Mouse (Mus musculus): Measurements from ENCODE around the gene Stpg1. TPM values are rescaled to one million over a fixed set of nuclear protein-coding genes. Genes with fewer than 3 reads are reported as not detected.

Gene Stpg1
- total RNA-seq, 4 experiments from 2014 or later: 0.89 to 2.2 (median 1.5) TPM

DNA sequence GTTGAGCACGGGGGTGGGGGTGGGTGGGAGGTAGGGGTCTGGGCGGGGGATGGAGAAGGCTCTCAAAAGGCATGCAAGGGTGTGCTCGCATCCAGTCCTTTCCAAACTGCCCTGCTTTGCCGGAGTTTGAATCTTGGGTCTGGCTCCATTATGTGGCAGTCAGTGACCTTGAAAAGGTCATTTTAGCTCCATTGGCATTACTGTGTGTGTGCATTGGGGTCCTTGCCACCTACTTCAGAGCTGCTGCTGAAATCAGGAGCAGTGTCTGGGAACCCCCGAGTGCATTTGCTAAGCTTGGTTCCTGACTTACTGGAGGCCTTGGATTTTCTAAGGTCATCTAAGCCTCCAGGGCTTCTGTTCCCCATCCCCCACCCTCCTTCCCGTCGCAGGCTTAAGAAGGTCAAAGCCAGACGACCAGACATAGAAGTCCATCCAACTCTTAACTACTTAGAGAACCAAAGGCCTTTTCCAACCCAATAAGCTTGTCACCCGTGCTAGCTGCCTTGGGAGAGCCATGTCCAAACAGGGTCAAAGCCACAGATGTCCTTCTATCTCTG lies 54.0 kb downstream of the Stpg1 start:
- DNase-seq (ENCODE audit: low spot score in 2 of 2): no peak

- DNase-seq (ENCODE audit: low spot score in 2 of 2): no peak
Observed at GRCm38 (mm10) chr4:135549323-135549722, 54.7 kb downstream of the Stpg1 start.

GRCm38 (mm10) chr4:135563794-135564193 lies 69.2 kb downstream of the Stpg1 start:
- DNase-seq (ENCODE audit: low spot score in 2 of 2): no peak

DNA sequence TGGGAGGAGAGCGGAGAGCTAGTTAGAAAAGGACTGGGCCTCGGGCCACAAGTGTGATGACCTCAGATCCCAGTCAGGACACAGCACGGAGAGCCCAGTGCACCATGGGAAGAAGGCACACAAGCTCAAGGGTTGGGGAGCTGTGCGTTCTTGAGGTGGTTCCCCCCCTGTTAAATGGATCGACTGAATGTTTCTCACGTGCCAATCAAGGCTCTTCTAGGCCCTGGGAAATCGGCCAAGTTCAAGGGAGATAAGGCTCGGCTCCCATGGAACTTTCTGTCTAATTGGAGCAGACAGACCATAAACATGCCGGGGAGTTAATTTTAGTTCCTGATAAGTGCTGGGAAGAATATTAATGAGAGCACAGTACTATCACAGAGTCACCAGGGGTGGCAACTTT lies 70.8 kb downstream of the Stpg1 start:
- no peak for DNase-seq (ENCODE audit: low spot score in 2 of 2)

DNA sequence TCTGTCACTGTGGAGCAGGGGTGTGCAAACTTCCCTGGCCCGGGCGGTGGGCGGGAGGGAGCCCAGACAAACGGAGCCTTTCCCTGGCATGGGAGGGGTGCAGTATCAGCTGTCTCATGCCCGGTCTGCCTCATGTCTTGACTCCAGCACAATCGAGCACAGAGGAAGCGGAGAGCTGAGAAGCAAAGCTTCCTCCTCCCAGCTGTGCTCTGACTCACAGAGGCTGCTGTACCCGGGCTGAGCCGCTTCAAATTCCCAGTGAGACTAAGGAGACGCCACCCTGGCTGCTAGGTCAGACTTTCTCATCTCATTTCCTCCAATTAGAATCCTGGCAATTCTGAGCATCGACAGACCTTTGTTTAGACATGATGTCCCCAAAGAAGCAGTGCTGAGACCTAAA lies 72.5 kb downstream of the Stpg1 start:
- DNase-seq (ENCODE audit: low spot score in 2 of 2): no peak

DNA sequence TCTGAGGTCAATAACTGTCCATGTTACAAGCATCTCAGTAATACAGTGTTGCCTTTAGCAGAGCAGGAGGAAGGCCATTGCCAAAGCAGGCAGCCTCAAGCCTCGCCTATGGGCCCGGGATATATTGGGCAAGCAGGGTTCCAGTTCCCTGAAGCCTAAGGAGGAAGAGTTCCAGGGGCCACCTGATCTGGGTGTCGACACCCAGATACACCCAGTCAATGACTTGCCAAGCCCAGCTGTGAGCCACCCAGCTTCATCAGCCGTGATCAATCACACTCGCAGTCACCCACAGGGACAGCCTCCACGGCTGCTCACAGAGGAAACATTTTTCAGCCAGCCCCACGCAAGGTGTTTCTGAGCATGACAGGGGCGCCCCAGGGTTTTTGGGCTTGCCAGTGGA lies 72.9 kb downstream of the Stpg1 start:
- DNase-seq (ENCODE audit: low spot score in 2 of 2): no peak

- no peak for DNase-seq (ENCODE audit: low spot score in 2 of 2)
Observed at GRCm38 (mm10) chr4:135569201-135569600, 74.6 kb downstream of the Stpg1 start.

DNA sequence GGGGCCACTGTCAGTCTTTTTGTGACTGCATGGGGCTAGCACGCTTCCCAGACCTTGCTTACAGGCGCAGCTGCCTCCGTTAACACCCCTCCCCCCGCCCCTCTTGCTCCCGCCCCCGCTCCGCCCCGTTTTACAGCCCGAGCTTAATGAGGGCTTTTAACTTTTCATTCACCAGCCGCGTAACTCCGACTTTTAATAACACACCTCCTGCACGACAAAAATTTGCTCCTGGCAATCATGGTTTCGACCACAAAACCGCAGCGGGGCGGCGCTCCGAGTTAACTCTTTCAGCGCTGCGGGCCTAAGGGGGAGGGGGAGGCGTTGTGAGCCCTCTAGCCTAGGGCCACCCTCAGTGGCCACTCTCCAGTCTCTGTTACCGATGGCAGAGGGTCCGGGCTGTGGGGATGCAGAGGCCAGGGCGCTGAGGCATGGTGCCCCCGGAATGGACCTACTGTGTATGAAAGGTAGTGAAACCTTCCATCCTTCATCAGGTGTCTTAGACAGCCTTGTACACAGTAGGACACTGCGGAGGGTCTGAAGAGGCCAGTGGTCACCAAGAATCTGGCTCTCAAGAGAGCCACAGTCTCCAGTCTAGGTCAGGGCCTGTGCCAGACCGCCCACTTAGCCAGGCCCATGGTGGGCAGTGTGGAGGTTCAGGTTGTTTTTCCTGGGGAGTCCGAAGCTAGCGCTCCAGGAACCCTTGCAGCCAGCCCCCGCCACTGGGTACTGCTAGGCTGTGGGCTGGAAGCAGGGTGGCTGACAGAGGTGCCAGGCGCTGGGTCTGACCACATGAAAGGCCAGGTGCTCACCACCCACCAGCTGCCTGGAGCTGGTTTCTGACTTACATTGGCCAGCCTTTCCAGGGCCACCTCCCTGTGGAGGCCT lies 75.8 kb downstream of the Stpg1 start:
- no peak for DNase-seq (ENCODE audit: low spot score in 2 of 2)

- no peak for DNase-seq (ENCODE audit: low spot score in 2 of 2)
Observed at GRCm38 (mm10) chr4:135571037-135571550, 76.5 kb downstream of the Stpg1 start.

DNA sequence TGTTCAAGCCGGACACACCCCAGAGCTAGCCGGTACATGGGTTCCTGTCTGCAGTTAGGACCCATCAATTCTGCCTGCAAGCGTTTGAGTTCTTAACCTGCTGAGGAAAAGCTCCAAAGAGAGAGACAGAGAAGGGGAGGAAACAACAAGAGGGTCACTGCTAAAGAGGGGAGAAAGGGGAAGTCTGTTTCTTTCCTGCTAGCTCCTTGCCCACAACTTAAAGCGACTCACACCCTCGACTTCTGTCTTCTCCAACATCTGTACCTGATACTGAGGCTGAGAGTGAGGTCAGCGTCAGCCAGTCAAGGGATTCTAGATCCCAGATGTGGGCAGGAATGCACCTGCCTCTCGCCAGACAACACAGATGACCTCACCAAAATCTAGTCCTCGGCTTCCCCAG lies 77.7 kb downstream of the Stpg1 start:
- DNase-seq (ENCODE audit: low spot score in 2 of 2): no peak

- peak in 1 of 2 experiments; percentile 19 for DNase-seq (ENCODE audit: low spot score in 2 of 2)
Observed at GRCm38 (mm10) chr4:135573251-135573808, 78.7 kb downstream of the Stpg1 start, which contains the start of gene Grhl3. TSS of gene Grhl3 (minus strand) at chr4:135573630.

DNA sequence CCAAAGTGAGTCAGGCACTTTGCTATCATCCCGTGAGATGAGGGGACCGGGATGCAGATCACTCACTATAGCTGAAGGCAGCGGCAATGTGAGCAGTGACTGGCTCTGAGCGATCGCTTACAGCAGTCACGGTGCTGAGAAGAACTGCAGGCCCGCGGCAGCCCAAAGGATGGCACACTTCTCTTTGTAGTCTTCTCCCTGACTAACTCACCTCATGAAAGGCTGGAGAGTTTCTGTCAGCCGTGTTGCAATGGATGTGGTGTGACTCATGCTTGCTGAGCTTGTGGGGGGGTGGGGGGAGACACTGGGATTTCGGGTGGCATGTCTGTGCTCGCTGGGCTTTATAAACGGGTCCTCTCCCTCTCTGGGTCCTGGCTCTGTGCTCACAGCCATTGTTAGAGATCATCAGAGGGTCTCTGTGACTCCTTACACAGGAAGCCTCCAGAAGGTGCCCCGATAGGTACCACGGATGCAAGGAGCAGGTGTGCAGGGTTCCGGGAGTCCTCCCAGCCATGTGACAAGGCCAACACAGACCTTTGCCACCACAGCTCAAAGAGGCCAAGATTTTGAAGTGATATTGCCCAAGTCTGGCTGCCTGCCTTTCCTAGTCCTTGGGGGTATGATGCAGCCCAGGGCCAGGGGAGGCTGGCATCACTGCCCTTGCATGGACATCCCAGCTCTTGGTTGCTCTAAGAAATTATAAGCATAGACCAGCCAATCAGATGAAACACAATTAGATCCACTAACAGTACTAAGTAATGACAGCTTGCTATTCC lies 81.0 kb downstream of the Stpg1 start:
- no peak for DNase-seq (ENCODE audit: low spot score in 2 of 2)

- DNase-seq (ENCODE audit: low spot score in 2 of 2): no peak
Observed at GRCm38 (mm10) chr4:135578490-135578889, 83.9 kb downstream of the Stpg1 start.

GRCm38 (mm10) chr4:135579695-135580094 lies 85.1 kb downstream of the Stpg1 start:
- DNase-seq (ENCODE audit: low spot score in 2 of 2): no peak

- no peak for DNase-seq (ENCODE audit: low spot score in 2 of 2)
Observed at GRCm38 (mm10) chr4:135581222-135581910, 86.8 kb downstream of the Stpg1 start.

- no peak for DNase-seq (ENCODE audit: low spot score in 2 of 2)
Observed at GRCm38 (mm10) chr4:135584838-135585237, 90.2 kb downstream of the Stpg1 start.

Small RNA genes within 50 kb of the gene (microRNA-seq; reads per million reads assigned to microRNA genes)
- 0 reads per million in 2 experiments for gene Gm25317

Other genes starting within 250 kb of the Stpg1 start
- 10 to 100 TPM; 37.4 to 43.1 (median 38.4) TPM for gene Clic4, start 222.0 kb upstream of the Stpg1 start, total RNA-seq (2022)
- gene Srrm1, start 141.5 kb upstream of the Stpg1 start, total RNA-seq (2022): 100 to 1,000 TPM; 134 to 168 (median 160) TPM
- gene Ncmap, start 96.6 kb upstream of the Stpg1 start, total RNA-seq (2022): 1 to 10 TPM in 1 of 4 experiments, under 1 TPM in 2, not detected in 1; 0.58 to 1.2 (median 0.96) TPM
- gene Rcan3, start 60.9 kb upstream of the Stpg1 start, total RNA-seq (2022): 10 to 100 TPM; 21.9 to 29.4 (median 24.3) TPM
- gene Nipal3, start 248 bp downstream of the Stpg1 start, total RNA-seq (2022): 10 to 100 TPM; 83.3 to 97.8 (median 90.0) TPM
- 1 to 10 TPM in 3 of 4 experiments, under 1 TPM in 1; 0.52 to 1.3 (median 1.2) TPM for gene Grhl3, start 78.8 kb downstream of the Stpg1 start, total RNA-seq (2022)
- under 1 TPM; 0.16 to 0.52 (median 0.17) TPM for gene Ifnlr1, start 191.5 kb downstream of the Stpg1 start, total RNA-seq (2022)
- gene Il22ra1, start 233.4 kb downstream of the Stpg1 start, total RNA-seq (2022): under 1 TPM in 1 of 4 experiments, not detected in 3; 0.21 TPM

Data from layer of hippocampus, adult 8-10 months (tissue).